Mouse (Mus musculus) urinary bladder, postnatal 25 days (tissue): ENCODE data around the gene Ppp1r10.
A peak's percentile ranks its signal among the peaks of the same experiment; 100 is the strongest.

Experiments
- DNase-seq: peaks from one replicate; pipeline ENCODE4 v3.0.0; 2022; ENCODE audit warnings: low spot score

The Ppp1r10 gene

DNA sequence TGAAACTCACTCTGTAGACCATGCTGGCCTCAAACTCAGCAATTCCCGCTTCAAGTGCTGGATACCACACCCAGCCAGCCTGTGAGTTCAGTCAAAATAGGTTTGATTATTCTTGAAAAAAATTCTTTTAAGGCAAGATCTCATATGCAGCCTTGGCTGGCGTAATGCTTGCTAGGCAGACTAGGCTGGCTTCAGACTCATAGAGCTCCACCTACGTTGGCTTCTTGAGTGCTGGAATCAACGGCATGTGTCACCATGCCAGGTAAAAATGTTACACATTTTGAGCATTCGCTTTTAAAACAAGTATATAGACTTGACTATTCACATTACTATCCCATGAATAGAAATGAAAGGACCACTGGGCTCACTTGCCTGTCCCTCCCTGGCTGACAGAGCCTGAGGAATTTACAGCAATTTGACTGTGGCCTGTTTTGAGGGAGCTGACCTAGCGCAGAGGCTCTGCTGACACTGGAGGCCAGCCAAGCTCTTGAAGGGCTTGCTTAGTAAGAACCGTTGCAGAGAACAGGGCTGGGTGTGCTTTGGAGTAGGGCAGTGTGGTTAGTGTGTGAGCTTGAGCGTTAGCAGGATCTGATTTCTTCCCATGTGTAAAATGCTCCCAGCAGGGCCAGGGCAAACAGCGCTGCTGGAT lies 12.8 kb upstream of the Ppp1r10 start:
- DNase-seq, result no peak

DNA sequence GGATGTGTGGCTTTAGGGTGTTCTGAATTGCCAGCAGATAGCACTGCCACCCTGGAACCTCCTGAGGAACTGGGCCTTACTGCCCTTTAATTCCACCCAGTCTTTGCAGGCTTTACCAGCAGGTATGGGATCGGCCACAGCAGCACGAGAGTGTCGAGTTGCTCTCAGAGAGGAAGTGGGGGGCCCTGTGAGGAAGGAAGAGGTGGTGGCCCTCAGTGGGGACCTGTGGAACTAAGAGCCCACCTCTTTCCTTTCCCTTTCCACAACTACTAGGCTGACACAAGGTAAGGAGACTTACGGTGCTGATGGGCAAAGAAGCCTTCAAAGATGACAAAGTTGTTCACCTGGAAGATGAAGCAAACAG lies 12.3 kb upstream of the Ppp1r10 start:
- DNase-seq, result no peak

DNA sequence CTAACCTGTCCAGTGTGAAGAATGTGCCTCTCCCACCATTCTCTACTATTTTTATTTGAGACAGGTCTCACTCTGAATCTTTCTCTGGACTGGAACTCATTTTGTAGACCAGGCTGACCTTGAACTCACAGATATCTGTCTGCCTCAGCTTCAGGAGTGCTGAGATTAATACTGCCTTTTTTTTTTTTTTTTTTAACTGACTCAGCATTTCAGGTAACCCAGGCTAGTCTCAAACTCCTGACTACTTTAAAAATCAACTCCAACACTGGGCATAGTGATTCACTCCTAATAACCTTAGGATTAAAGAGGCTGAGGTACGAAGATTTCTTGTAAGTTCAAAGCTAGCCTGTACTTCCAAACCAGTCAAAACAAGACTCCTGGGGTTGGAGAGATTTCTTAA lies 10.6 kb upstream of the Ppp1r10 start:
- no peak for DNase-seq

- DNase-seq, result no peak
Observed at GRCm38 (mm10) chr17:35907609-35908008, 8.6 kb upstream of the Ppp1r10 start.

- no peak for DNase-seq
Observed at GRCm38 (mm10) chr17:35909186-35909918, 6.9 kb upstream of the Ppp1r10 start.

DNA sequence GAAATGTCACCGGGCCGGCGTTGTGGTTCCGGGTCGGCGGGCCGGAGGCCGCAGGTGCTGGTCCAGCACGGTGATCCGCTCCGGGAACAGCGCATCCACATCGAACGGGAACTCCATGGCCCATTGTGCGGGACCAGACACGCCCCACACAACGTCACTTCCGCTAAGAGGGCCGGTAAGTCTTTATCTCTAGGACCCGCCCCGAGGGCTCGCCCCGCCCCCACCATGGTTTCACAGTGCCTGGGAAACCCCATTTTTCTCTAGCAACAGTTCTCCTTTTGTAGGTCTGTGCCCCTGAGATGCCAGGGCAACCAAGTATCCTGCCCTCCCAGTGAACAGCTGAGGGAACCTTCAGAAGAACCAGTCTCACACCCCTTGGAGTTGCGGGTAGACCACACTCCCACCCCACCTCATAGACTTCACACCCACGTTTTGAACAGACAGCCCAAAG lies 6.3 kb upstream of the Ppp1r10 start, which contains the start of gene Atat1:
Gene Atat1 (minus strand): TSS at position 157 of the 451 bp plus-strand sequence.
- peak; percentile 96 for DNase-seq

DNA sequence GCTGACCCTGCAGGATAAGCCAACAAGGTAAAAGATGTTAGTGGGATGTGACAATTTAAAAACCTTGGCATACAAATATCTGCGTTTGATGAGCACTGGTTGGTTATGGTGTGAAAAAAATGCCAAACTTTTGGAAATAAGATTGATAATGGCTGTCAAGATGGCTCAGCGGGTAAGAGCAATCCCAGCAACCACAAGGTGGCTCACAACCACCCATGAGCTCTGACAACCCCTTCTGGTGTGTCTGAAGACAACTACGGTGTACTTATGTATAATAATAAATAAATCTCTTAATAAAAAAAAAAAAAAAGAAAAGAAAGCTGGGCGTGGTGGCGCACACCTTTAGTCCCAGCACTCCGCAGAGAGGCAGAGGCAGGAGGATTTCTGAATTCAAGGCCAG lies 1.3 kb upstream of the Ppp1r10 start:
- DNase-seq, result no peak

DNA sequence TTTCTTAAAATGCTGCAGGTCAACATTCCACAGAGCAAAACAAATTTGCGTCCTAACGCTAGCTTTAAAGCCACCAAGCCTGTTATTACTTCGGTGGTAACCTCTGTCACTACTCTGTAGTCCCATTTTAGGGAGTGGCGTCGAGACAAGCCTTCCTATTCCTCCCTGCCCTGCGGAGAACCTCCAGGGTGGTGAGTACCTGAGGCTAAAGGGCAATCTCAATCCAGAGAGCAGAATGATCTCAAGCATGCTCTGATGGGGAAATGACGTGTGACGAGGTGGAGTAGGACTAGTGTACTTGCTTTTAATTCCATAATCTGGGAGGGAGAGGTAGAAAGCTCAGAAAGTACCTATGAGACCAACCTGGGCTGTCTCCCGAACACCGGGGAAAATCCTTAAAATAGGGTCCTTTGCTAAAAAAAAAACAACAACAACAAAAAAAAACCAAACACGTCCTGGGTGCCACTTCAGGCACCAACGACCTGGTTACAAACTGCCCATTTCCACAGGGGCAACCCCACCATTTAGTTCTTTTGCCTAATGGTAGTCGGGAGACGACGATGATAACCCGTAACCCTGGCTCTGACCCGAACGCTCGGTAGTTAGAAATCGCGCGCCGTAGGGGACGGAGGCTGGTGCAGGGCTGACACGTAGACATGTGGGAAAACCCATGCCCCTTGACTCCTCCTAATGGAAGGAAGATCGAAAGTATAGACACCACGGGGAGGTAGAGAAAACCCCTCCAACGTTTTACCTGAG lies 517 bp upstream of the Ppp1r10 start:
- DNase-seq, result no peak

DNA sequence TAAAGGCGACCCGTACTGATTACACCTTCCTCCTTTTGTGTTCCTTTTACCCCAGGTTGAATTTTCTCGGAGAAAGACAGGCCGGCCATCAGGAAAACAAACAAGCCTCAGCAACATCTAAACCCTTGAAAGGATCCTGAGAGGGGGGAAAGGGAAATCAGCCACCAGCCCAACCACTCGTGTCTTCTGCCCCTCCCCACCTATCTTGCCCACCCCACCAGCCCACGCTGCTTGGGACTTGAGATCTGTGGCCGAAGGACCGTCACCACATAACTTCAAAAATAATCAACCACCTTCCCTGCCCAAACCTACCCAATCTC lies 869 bp downstream of the Ppp1r10 start:
- no peak for DNase-seq

GRCm38 (mm10) chr17:35917463-35918251 lies 1.4 kb downstream of the Ppp1r10 start:
- DNase-seq, result no peak

DNA sequence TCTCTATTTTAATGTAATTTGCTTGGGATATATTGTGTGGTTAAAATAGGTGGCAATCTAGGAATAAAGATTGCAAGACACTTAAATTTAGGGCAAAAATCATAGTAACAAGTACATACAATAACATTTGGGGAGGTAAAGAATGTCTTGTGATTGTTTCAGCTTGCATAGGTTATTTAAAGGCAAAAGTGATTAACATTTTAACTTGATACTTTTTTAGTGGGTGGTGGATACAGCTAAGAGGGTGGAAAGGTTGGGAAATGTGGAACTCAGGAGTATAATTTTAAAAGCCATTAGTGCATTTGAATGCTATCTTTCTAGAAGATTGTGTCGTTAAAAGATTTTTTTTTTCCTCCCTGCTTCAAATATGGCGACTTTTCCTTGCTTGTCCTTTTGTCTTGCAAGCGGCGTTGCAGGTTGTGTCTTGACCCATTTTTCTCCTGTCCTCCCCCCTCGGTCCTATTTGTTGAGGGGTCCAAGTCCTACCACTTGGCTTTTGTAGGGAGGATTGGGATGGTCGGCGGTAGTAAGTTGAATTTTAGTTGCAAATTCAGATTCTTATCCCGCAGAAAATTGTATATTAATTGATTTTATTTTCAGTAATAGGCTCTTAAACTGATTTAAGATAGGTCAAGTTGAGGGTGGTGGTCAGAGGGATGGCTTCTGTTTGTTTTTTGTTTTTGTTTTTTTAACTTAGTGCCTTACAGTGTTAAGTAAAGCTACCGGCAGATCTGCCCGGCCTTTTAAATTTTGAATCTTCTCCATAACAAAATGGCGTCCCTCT lies 2.2 kb downstream of the Ppp1r10 start:
- no peak for DNase-seq

GRCm38 (mm10) chr17:35919060-35919715 lies 3.0 kb downstream of the Ppp1r10 start:
- peak; percentile 84 for DNase-seq

GRCm38 (mm10) chr17:35919864-35920301 lies 3.6 kb downstream of the Ppp1r10 start:
- no peak for DNase-seq

- no peak for DNase-seq
Observed at GRCm38 (mm10) chr17:35920384-35920783, 4.2 kb downstream of the Ppp1r10 start.

GRCm38 (mm10) chr17:35920862-35921562 lies 4.8 kb downstream of the Ppp1r10 start:
- DNase-seq, result no peak

DNA sequence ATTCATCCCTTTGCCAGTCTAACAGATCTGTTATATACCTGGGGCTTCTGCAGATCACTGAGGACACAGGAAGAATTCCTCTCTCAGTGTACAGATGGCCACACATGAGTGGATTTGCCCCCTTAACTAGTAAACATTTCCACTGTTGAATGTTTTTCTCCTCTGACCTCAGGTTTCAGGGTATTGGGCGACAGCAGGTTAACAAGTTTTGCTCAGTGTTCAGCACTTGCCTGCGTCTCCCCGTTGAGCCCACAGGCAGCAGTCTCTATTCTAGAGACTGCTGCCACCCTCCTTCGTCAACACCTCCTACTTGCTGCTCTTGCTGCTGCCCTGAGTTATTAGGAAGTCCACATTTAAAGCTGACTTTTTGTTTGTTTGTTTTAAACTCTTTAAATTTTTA lies 5.5 kb downstream of the Ppp1r10 start:
- no peak for DNase-seq

DNA sequence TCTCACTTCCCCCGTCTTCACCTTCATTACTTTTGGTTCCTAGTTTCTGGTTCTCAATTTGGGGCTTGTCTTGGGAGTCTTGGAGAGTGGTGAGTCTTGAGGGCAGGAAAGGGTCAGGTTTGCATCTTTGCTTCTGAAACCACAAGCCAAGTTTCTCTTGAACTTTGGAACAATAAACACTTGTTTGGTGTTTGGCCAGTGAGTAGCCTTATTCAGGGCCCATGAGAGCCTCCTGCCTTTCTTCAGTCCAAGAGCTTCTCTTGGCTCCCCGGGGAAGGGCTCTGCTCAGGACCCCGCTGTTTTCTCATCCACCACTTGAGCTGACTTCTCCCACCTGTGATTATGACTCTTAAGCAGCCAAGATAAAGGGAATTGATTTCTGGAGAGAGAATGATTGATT lies 6.3 kb downstream of the Ppp1r10 start:
- DNase-seq, result no peak

GRCm38 (mm10) chr17:35923281-35923680 lies 7.0 kb downstream of the Ppp1r10 start:
- no peak for DNase-seq

GRCm38 (mm10) chr17:35927471-35927870 lies 11.2 kb downstream of the Ppp1r10 start:
- no peak for DNase-seq

GRCm38 (mm10) chr17:35929534-35929933 lies 13.3 kb downstream of the Ppp1r10 start:
- DNase-seq, result no peak
